Mouse (Mus musculus): ENCODE results near the gene Sparc. TPM values are rescaled to one million over a fixed set of nuclear protein-coding genes. Genes with fewer than 3 reads are reported as not detected.
A peak's percentile ranks its signal among the peaks of the same experiment; 100 is the strongest.

Gene Sparc
- polyA plus RNA-seq, 1 experiment from 2014 or later, result 1,182 TPM

DNA sequence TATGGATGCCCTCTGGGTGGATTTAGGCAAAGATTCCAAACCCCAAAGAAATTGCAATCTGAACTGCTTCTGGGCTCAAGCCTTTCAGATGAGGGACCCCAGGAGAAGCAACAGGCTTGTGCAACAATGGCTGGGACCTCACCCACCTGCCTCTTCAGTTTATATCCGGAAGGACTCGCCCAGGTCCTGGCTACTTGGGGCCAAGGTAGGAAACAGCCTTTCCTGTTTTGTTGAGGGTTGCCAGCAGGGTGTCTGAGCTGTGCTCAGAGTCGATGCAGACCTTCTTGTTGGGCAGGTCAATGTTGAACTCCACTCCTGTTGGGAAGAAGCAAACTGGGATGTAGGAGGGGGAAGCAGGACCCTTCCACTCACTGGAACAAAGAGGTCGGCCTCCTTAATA lies 27.3 kb upstream of the Sparc start:
- Histone ChIP-seq H3K9me3 (replicated peaks; ENCODE audit: control insufficient read depth, low read length) (no peaks in the 10 kb centered on the region), H3K4me3 (ENCODE audit: low read depth, low read length) (no peak overlapping the region), H3K36me3 (ENCODE audit: control insufficient read depth, insufficient read depth, low read length) (no peaks in the 10 kb centered on the region; the same call in 1 of the 2 replicates), H3K9ac (ENCODE audit: low read depth, low read length) (no peak overlapping the region; the same call in 1 of the 2 replicates), H3K4me1 (ENCODE audit: control insufficient read depth, insufficient read depth, low read length) (no peaks in the 10 kb centered on the region), H3K4me2 (no peak overlapping the region), H3K27me3 (ENCODE audit: control insufficient read depth, insufficient read depth, low read length) (no peaks in the 10 kb centered on the region), H3K27ac (ENCODE audit: low read depth, low read length) (no peak overlapping the region)
- 73% methylated on average over 4 of the region's 4 CpGs for WGBS (ENCODE audit: insufficient replicate concordance)
- no peak for ATAC-seq (replicated peaks; ENCODE audit: insufficient number of reproducible peaks, low FRiP score, low TSS enrichment)

DNA sequence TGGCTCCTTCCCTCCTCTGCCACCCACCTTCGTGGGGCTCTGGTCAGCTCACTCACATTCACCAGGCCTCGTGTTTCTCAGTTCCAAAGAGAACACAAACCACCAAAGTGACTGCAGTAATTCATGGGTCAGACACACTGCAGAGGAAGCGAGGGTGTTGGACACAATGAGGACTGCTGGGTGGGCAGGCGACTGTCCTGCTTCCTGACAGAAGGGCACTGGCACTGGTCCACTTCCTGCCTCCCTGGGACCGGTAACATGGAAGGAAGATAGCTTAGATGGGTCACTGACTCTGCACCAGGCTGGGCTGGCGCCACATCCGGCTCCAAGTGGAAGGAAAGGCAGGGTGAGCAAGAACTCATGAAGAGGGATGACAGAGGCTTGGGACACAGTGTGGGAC lies 26.5 kb upstream of the Sparc start:
- no peak overlapping the region for H3K4me3 ChIP-seq (ENCODE audit: low read depth, low read length)
- H3K9me3 ChIP-seq (replicated peaks; ENCODE audit: control insufficient read depth, low read length), result no peaks in the 10 kb centered on the region
- WGBS (ENCODE audit: insufficient replicate concordance), result 55% methylated on average over 7 of the region's 7 CpGs
- no peaks in the 10 kb centered on the region; the same call in 1 of the 2 replicates for H3K36me3 ChIP-seq (ENCODE audit: control insufficient read depth, insufficient read depth, low read length)
- 0 out of 2 replicates have a peak, but pooled peaks cover 2% of the 10 kb centered on the region for H3K4me1 ChIP-seq (ENCODE audit: control insufficient read depth, insufficient read depth, low read length)
- no peaks in the 10 kb centered on the region for H3K27me3 ChIP-seq (ENCODE audit: control insufficient read depth, insufficient read depth, low read length)
- no peak overlapping the region for H3K9ac ChIP-seq (ENCODE audit: low read depth, low read length)
- peak overlapping the region; percentile 37; the same call in 1 of the 2 replicates for H3K27ac ChIP-seq (ENCODE audit: low read depth, low read length)
- ATAC-seq (replicated peaks; ENCODE audit: insufficient number of reproducible peaks, low FRiP score, low TSS enrichment), result no peak
- H3K4me2 ChIP-seq, result no peak overlapping the region

DNA sequence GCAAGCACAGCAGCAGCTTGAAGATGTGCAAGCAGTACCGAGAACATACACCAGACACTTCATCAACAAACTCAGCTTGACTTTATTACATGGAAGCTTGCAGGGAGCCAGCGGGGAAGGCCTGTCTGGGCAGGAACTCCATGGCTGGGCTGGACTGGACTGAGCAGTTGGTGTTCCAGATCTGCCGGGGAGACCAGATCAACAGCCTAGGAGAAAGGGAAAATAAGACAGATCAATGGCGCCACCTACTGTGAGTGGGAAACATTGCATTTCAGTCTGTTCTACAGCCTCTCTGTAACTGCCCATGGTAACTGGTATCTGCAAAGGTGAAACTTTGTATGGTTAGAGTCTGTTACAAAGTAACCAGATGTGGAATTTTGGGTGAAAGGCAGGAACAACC lies 23.6 kb upstream of the Sparc start:
- Histone ChIP-seq H3K9ac (ENCODE audit: low read depth, low read length) (no peak overlapping the region), H3K4me1 (ENCODE audit: control insufficient read depth, insufficient read depth, low read length) (peaks cover 6% of the 10 kb centered on the region; the same call in 1 of the 2 replicates), H3K9me3 (replicated peaks; ENCODE audit: control insufficient read depth, low read length) (no peaks in the 10 kb centered on the region), H3K4me3 (ENCODE audit: low read depth, low read length) (no peak overlapping the region), H3K27ac (ENCODE audit: low read depth, low read length) (no peak overlapping the region), H3K4me2 (no peak overlapping the region), H3K27me3 (ENCODE audit: control insufficient read depth, insufficient read depth, low read length) (no peaks in the 10 kb centered on the region), H3K36me3 (ENCODE audit: control insufficient read depth, insufficient read depth, low read length) (no peaks in the 10 kb centered on the region; the same call in 1 of the 2 replicates)
- ATAC-seq (replicated peaks; ENCODE audit: insufficient number of reproducible peaks, low FRiP score, low TSS enrichment), result peak; percentile 52; the same call in 1 of the 2 replicates
- WGBS (ENCODE audit: insufficient replicate concordance), result 18% methylated on average over 4 of the region's 4 CpGs

DNA sequence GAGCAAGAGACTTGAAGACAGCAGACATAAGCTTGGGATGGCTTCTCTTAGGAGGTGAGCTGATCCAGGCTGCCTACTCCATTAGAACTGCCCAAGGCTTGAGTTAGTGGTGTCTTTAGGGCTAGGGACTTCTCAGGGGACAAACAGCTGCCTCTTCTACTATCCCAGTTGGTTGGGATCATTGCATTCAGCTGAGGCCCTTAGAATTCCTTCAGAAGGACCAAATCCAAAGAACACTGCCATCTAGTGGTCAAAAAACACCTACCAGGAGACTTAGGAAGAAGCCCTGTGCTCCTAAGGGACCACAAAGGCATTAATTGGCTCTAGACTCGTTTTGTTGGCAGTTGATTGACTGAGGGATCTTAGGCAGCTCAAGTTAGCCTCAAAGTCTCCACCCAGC lies 21.8 kb upstream of the Sparc start:
- no peak overlapping the region for H3K27ac ChIP-seq (ENCODE audit: low read depth, low read length)
- H3K27me3 ChIP-seq (ENCODE audit: control insufficient read depth, insufficient read depth, low read length), result no peaks in the 10 kb centered on the region
- H3K36me3 ChIP-seq (ENCODE audit: control insufficient read depth, insufficient read depth, low read length), result no peaks in the 10 kb centered on the region
- no peaks in the 10 kb centered on the region for H3K9me3 ChIP-seq (replicated peaks; ENCODE audit: control insufficient read depth, low read length)
- H3K4me2 ChIP-seq, result no peak overlapping the region
- no peak overlapping the region for H3K9ac ChIP-seq (ENCODE audit: low read depth, low read length)
- no peak for ATAC-seq (replicated peaks; ENCODE audit: insufficient number of reproducible peaks, low FRiP score, low TSS enrichment)
- peaks cover 6% of the 10 kb centered on the region; the same call in 1 of the 2 replicates for H3K4me1 ChIP-seq (ENCODE audit: control insufficient read depth, insufficient read depth, low read length)
- WGBS (ENCODE audit: insufficient replicate concordance), result 3% methylated on average over 1 of the region's 1 CpGs
- H3K4me3 ChIP-seq (ENCODE audit: low read depth, low read length), result no peak overlapping the region

DNA sequence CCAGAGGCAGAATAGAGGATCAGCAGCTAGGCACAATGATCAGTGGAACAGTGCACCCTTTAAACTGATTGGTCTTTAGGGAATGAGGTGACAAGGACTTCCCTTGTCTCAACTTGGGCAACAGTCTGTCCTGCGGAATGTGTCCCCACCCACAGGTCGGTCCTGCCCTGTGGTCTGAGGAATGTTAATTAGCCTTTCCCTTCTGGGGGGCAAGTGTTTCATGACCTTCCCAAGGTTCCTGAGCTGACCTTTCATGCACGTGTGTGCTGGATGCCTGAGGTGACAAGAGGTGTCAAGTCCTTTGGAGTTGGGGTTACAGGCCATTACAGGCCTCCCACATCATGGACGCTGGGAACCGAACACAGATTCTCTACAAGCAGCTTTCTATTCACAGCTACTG lies 16.7 kb upstream of the Sparc start:
- Histone ChIP-seq H3K4me3 (ENCODE audit: low read depth, low read length) (no peak overlapping the region), H3K27me3 (ENCODE audit: control insufficient read depth, insufficient read depth, low read length) (no peaks in the 10 kb centered on the region), H3K9ac (ENCODE audit: low read depth, low read length) (no peak overlapping the region), H3K4me2 (no peak overlapping the region), H3K9me3 (replicated peaks; ENCODE audit: control insufficient read depth, low read length) (no peaks in the 10 kb centered on the region), H3K4me1 (ENCODE audit: control insufficient read depth, insufficient read depth, low read length) (peaks cover 13% of the 10 kb centered on the region), H3K27ac (ENCODE audit: low read depth, low read length) (no peak overlapping the region), H3K36me3 (ENCODE audit: control insufficient read depth, insufficient read depth, low read length) (no peaks in the 10 kb centered on the region)
- 52% methylated on average over 5 of the region's 5 CpGs for WGBS (ENCODE audit: insufficient replicate concordance)
- ATAC-seq (replicated peaks; ENCODE audit: insufficient number of reproducible peaks, low FRiP score, low TSS enrichment), result no peak

DNA sequence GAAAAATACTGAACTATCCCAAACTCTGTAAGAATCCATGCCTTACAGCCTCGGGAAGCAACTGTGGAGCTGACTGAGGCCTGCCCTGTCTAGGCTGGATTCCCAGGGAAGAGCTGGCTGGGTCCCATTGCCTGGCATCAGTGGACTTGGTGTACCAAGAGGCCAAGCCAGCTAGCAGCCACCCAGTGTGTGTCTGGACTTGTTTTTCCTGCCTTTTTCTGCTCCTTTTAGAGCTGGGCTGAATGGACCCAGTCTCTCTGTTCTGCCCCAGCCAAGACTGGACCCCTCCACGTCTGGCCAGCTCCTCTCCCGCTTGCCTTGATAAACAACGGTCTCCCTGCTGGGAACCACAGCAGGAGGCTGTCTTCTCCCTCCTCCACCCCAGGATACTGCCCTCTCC lies 15.0 kb upstream of the Sparc start:
- 25% methylated on average over 4 of the region's 4 CpGs for WGBS (ENCODE audit: insufficient replicate concordance)
- H3K9me3 ChIP-seq (replicated peaks; ENCODE audit: control insufficient read depth, low read length), result no peaks in the 10 kb centered on the region
- H3K4me1 ChIP-seq (ENCODE audit: control insufficient read depth, insufficient read depth, low read length), result peaks cover 15% of the 10 kb centered on the region
- no peak overlapping the region for H3K9ac ChIP-seq (ENCODE audit: low read depth, low read length)
- H3K4me2 ChIP-seq, result no peak overlapping the region
- ATAC-seq (replicated peaks; ENCODE audit: insufficient number of reproducible peaks, low FRiP score, low TSS enrichment), result no peak
- no peak overlapping the region for H3K27ac ChIP-seq (ENCODE audit: low read depth, low read length)
- no peaks in the 10 kb centered on the region for H3K27me3 ChIP-seq (ENCODE audit: control insufficient read depth, insufficient read depth, low read length)
- no peaks in the 10 kb centered on the region for H3K36me3 ChIP-seq (ENCODE audit: control insufficient read depth, insufficient read depth, low read length)
- no peak overlapping the region for H3K4me3 ChIP-seq (ENCODE audit: low read depth, low read length)

DNA sequence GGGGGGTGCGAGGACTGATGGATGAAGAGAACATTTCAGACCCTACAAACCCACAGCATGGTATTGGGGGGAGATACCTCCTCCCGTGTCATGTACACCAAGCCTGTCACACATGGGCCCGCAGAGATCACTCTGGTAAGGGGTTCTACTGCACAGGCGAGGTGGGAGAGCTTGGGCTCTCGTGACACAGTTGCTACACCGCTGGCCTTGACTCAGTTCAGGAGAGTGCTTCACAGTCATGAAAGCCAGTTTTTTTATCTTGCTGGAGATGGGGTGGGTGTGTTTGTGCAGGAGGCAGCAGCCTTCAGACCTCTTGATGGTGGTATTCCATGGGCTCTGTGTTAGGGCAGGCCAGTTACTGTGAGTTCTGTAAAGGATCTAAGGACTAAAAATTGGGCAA lies 13.1 kb upstream of the Sparc start:
- H3K9me3 ChIP-seq (replicated peaks; ENCODE audit: control insufficient read depth, low read length), result no peaks in the 10 kb centered on the region
- no peak overlapping the region for H3K9ac ChIP-seq (ENCODE audit: low read depth, low read length)
- H3K27ac ChIP-seq (ENCODE audit: low read depth, low read length), result no peak overlapping the region
- H3K36me3 ChIP-seq (ENCODE audit: control insufficient read depth, insufficient read depth, low read length), result no peaks in the 10 kb centered on the region
- no peak for ATAC-seq (replicated peaks; ENCODE audit: insufficient number of reproducible peaks, low FRiP score, low TSS enrichment)
- no peak overlapping the region for H3K4me2 ChIP-seq
- H3K4me1 ChIP-seq (ENCODE audit: control insufficient read depth, insufficient read depth, low read length), result peaks cover 14% of the 10 kb centered on the region
- H3K4me3 ChIP-seq (ENCODE audit: low read depth, low read length), result no peak overlapping the region
- no peaks in the 10 kb centered on the region for H3K27me3 ChIP-seq (ENCODE audit: control insufficient read depth, insufficient read depth, low read length)
- WGBS (ENCODE audit: insufficient replicate concordance), result 77% methylated on average over 6 of the region's 6 CpGs

DNA sequence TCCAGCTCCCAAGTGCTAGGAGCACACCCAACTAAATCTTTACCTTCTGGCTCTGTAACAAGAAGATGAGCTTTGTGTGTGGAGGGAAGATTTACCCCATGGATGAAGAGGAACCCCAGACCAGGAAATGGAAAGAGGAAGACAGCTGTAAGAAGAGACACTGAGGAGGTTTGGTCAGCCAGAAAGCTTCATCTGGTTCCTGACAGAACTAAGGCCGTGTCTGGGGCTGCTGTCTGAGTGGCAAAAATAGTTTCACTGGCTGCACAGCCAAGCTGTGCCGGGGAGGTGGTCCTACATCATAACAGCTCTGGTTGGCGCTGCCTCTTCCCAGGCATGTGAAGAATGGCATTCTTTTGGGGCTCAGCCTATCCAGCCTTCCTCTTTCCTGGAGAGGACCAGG lies 10.0 kb upstream of the Sparc start:
- no peaks in the 10 kb centered on the region for H3K9me3 ChIP-seq (replicated peaks; ENCODE audit: control insufficient read depth, low read length)
- ATAC-seq (replicated peaks; ENCODE audit: insufficient number of reproducible peaks, low FRiP score, low TSS enrichment), result no peak
- H3K27me3 ChIP-seq (ENCODE audit: control insufficient read depth, insufficient read depth, low read length), result no peaks in the 10 kb centered on the region
- H3K27ac ChIP-seq (ENCODE audit: low read depth, low read length), result peak overlapping the region; percentile 92
- 0 out of 2 replicates have a peak overlapping the region, but pooled peaks have one; percentile 9 for H3K4me2 ChIP-seq
- no peaks in the 10 kb centered on the region for H3K36me3 ChIP-seq (ENCODE audit: control insufficient read depth, insufficient read depth, low read length)
- 20% methylated on average over 3 of the region's 3 CpGs for WGBS (ENCODE audit: insufficient replicate concordance)
- no peak overlapping the region for H3K4me3 ChIP-seq (ENCODE audit: low read depth, low read length)
- peaks cover 21% of the 10 kb centered on the region for H3K4me1 ChIP-seq (ENCODE audit: control insufficient read depth, insufficient read depth, low read length)
- no peak overlapping the region for H3K9ac ChIP-seq (ENCODE audit: low read depth, low read length)

DNA sequence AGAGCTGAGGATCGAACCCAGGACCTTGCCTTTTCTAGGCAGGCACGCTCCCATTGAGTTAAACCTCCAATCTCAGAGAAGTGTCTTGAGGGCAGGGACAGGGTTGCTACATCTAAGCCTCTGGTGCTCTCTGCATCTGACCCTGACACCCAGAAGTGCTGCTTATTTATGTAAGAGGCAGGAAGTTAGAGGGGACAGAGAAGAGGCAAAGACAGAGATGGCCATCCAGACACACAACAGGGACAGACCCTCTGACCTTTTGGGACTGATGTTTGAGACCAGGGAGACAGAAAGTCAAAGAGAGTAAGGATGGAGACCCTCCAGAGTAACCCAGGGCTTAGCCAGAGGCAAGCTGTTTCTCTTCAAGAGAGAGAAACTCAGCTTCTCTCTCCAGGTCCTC lies 7.0 kb upstream of the Sparc start:
- ATAC-seq (replicated peaks; ENCODE audit: insufficient number of reproducible peaks, low FRiP score, low TSS enrichment), result no peak
- no peaks in the 10 kb centered on the region for H3K36me3 ChIP-seq (ENCODE audit: control insufficient read depth, insufficient read depth, low read length)
- H3K27me3 ChIP-seq (ENCODE audit: control insufficient read depth, insufficient read depth, low read length), result no peaks in the 10 kb centered on the region
- WGBS (ENCODE audit: insufficient replicate concordance), result 80% methylated on average over 2 of the region's 2 CpGs
- H3K9me3 ChIP-seq (replicated peaks; ENCODE audit: control insufficient read depth, low read length), result no peaks in the 10 kb centered on the region
- no peak overlapping the region for H3K9ac ChIP-seq (ENCODE audit: low read depth, low read length)
- no peak overlapping the region for H3K4me3 ChIP-seq (ENCODE audit: low read depth, low read length)
- H3K27ac ChIP-seq (ENCODE audit: low read depth, low read length), result no peak overlapping the region
- no peak overlapping the region for H3K4me2 ChIP-seq
- peaks cover 22% of the 10 kb centered on the region for H3K4me1 ChIP-seq (ENCODE audit: control insufficient read depth, insufficient read depth, low read length)
